Mouse (Mus musculus): Measurements from ENCODE around the gene 4930451I11Rik. TPM values are rescaled to one million over a fixed set of nuclear protein-coding genes. Genes with fewer than 3 reads are reported as not detected.

The 4930451I11Rik gene
- polyA plus RNA-seq, 1 experiment, result not detected

DNA sequence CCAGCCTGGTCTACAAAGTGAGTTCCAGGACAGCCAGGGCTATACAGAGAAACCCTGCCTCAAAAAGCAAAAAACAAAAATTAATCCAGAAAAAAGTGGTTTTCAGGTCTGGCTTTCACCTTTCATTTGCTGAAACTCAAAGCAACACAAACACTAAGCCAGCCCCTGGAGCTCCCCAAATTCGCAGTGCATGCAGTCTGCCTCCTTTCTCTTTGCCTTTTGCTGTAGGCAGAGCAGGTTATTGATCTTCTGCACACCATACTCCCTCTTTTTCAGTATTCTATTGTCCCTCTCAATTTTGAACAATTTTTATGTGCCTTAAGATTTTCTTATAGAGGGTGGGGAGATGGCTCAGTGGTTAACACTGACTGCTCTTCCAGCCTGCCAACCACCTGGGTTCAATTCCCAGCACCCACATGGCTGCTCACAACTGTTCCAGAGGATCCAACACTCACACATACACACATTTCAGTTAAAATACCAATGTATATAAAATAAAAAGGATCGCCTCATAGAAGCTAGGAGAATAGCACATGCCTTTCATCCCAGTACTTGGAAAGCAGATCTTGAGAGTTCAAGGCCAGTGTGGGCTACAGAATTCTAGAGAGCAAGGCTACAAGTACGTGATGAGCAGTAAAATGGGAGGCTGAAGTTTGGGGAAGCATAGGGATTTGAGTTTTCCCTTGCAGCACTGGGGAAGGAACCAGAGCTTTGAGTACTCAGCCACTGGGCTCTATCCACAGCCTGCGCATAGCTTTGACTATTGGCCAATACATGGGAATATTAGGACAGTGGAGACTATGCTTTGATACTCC, 37.8 kb downstream of the 4930451I11Rik start:
- peaks cover 11% of the 10 kb centered on the region; the same call in 1 of the 2 replicates for H3K4me1 ChIP-seq (ENCODE audit: control insufficient read depth, insufficient read depth, insufficient read length)
- H3K27me3 ChIP-seq (ENCODE audit: control insufficient read depth, insufficient read depth, low read length), result no peaks in the 10 kb centered on the region
- no peak for TF ChIP-seq POLR2A (IDR thresholded peaks at IDR 0.05; ENCODE audit: low read depth, low read length)
- TF ChIP-seq CTCF (IDR thresholded peaks at IDR 0.05; ENCODE audit: extremely low read depth, insufficient read depth, insufficient read length, insufficient replicate concordance), result no peak
- WGBS, result 82% methylated on average over 4 of the region's 4 CpGs
- H3K27ac ChIP-seq (ENCODE audit: insufficient read depth, low read length), result peak overlapping the region; percentile 67
- no peak overlapping the region for H3K4me3 ChIP-seq (ENCODE audit: extremely low read depth, insufficient read depth, insufficient read length)
- peaks cover 29% of the 10 kb centered on the region for H3K36me3 ChIP-seq (ENCODE audit: control insufficient read depth, insufficient read depth, low read length)
- no peak for DNase-seq (ENCODE audit: low read depth in 1 of 2, low spot score in 2 of 2)

DNA sequence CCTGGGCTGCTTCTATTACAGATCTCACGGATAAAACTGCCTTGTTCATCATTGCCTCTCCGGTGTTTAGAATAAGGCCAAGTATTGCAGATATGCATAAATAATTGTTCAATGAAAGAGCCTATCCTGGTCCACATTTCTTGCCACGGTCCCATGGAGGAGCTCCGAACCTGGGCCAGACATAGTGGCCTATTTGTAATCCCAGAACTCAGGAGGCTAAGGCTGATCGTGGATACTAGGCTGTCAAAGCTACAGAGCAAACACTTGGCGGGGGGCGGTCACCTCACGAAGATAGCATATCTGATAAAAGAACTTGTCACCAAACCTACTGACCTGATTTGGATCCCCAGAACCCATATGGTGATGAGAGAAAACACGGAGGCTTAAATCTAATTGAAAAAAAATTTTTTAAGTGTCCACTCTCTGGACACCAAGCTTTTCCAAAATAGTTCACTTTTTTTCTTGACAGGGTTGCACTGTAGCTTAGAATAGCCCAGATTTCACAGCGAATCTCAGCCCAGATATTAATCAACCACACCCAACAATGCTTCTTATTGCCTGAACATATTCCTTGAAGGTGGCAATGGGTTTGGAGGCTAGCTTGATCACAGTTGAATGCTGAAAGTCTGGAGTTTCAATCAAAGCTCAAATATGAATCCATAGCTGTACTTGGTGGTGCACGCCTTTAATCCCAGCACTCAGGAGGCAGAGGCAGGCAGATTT, 38.6 kb downstream of the 4930451I11Rik start:
- no peak for DNase-seq (ENCODE audit: low read depth in 1 of 2, low spot score in 2 of 2)
- Histone ChIP-seq H3K4me1 (ENCODE audit: control insufficient read depth, insufficient read depth, insufficient read length) (peaks cover 10% of the 10 kb centered on the region; the same call in 1 of the 2 replicates), H3K27me3 (ENCODE audit: control insufficient read depth, insufficient read depth, low read length) (no peaks in the 10 kb centered on the region), H3K27ac (ENCODE audit: insufficient read depth, low read length) (peak overlapping the region; percentile 49), H3K36me3 (ENCODE audit: control insufficient read depth, insufficient read depth, low read length) (peaks cover 36% of the 10 kb centered on the region), H3K4me3 (ENCODE audit: extremely low read depth, insufficient read depth, insufficient read length) (peak overlapping the region; percentile 15)
- TF ChIP-seq CTCF (IDR thresholded peaks at IDR 0.05; ENCODE audit: extremely low read depth, insufficient read depth, insufficient read length, insufficient replicate concordance) (no peak), POLR2A (IDR thresholded peaks at IDR 0.05; ENCODE audit: low read depth, low read length) (no peak)
- WGBS, result 38% methylated on average over 11 of the region's 11 CpGs

DNA sequence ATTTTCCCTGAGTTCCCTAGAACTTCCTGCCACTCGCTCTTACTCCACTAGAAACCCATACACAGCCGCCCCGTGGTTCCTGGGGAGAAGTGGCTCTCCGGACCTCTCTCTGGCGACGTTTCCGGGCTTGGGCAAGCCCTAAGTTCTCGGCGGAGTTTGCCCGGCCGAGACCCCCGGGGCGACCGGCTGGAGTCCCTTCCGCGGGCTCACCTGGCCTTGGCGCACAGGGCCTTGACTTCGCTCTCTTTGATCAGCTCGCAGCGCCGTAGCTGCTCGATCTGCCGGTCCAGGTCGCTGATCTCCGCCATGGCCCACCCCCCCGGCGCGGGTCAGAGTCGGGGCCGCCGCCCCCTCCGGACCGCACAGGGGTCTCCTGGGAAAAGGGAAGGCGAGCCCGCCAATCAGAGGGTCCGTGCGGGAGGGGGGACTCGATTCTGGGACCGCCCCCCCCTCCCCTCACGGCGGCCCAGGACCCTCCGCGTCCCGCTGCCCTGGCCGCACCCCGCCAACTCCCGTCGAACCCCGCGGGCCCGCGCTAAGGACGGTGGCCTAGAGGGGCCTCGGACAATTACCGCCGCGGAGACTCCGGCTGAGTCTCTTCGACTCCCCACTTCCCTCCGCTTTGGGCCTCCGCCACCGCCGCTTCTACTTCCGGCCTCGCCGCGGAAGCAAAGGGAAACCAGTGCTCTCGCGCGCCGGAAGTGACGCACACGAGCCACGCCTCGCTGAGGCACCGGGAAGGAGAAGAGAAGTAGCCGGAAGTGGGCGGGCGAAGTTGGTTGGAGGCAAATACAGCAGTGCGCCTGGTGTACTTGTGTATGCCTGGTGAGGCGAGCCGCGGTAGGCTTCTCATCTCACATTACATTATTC, 39.4 kb downstream of the 4930451I11Rik start, which contains the start of gene Ppp4c:
Gene Ppp4c (minus strand): TSS at position 646 of the 870 bp plus-strand sequence.
- peaks cover 2% of the 10 kb centered on the region; the same call in 1 of the 2 replicates for H3K4me1 ChIP-seq (ENCODE audit: control insufficient read depth, insufficient read depth, insufficient read length)
- H3K27me3 ChIP-seq (ENCODE audit: control insufficient read depth, insufficient read depth, low read length), result no peaks in the 10 kb centered on the region
- peaks cover 41% of the 10 kb centered on the region for H3K36me3 ChIP-seq (ENCODE audit: control insufficient read depth, insufficient read depth, low read length)
- H3K4me3 ChIP-seq (ENCODE audit: extremely low read depth, insufficient read depth, insufficient read length), result peak within 1 kb of the TSS; percentile 83
- DNase-seq (ENCODE audit: low read depth in 1 of 2, low spot score in 2 of 2), result peak; percentile 95 to 97
- no peak for TF ChIP-seq CTCF (IDR thresholded peaks at IDR 0.05; ENCODE audit: extremely low read depth, insufficient read depth, insufficient read length, insufficient replicate concordance)
- peak; percentile 79 for TF ChIP-seq POLR2A (IDR thresholded peaks at IDR 0.05; ENCODE audit: low read depth, low read length)
- H3K27ac ChIP-seq (ENCODE audit: insufficient read depth, low read length), result peak within 1 kb of the TSS; percentile 92
- WGBS, result under 1% methylated on average over 82 of the region's 83 CpGs

DNA sequence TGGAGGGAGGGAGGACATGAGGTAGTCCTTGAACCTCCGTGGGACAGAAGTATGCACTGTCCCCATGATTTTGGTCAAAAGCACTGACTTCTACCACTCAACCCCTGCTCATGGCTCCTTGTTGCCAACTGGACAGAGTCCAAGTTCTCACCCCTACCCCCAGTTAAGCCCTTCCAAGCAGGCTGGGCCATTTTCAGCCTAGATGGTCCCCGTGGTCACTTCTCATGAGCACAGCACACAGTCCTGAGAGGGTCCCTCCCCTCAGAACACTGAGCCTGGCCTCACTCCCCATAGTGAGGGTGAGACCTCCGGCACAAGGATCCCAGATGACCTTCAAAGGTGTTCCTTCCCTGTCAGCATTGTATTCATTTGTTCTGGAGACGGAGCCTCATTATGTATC, 42.3 kb downstream of the 4930451I11Rik start:
- WGBS, result 92% methylated on average over 4 of the region's 4 CpGs
- peaks cover 44% of the 10 kb centered on the region for H3K36me3 ChIP-seq (ENCODE audit: control insufficient read depth, insufficient read depth, low read length)
- TF ChIP-seq POLR2A (IDR thresholded peaks at IDR 0.05; ENCODE audit: low read depth, low read length), result no peak
- no peak for TF ChIP-seq CTCF (IDR thresholded peaks at IDR 0.05; ENCODE audit: extremely low read depth, insufficient read depth, insufficient read length, insufficient replicate concordance)
- no peak overlapping the region for H3K4me3 ChIP-seq (ENCODE audit: extremely low read depth, insufficient read depth, insufficient read length)
- DNase-seq (ENCODE audit: low read depth in 1 of 2, low spot score in 2 of 2), result no peak
- H3K27ac ChIP-seq (ENCODE audit: insufficient read depth, low read length), result no peak overlapping the region
- no peaks in the 10 kb centered on the region for H3K27me3 ChIP-seq (ENCODE audit: control insufficient read depth, insufficient read depth, low read length)
- peaks cover 2% of the 10 kb centered on the region; the same call in 1 of the 2 replicates for H3K4me1 ChIP-seq (ENCODE audit: control insufficient read depth, insufficient read depth, insufficient read length)

DNA sequence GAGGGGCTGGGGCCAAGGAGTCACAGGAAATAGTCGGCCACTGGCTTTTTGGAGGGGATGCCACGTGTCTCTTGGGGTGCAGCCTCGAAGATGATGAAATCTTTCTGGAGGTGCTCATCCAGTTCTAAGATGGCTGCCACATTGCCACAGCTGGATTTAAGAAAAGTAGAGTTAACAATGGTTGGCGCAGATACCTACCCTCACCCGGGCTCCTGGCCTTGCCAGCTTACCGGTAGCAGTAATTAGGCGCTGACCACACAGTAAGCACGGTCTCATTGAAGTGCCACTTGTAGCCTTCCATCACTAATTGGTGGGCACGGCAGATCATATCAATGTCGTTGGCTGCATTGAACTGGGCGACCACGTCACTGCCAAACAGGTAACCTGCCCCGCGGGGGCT, 45.3 kb downstream of the 4930451I11Rik start:
- Histone ChIP-seq H3K4me1 (ENCODE audit: control insufficient read depth, insufficient read depth, insufficient read length) (peaks cover 2% of the 10 kb centered on the region; the same call in 1 of the 2 replicates), H3K36me3 (ENCODE audit: control insufficient read depth, insufficient read depth, low read length) (peaks cover 50% of the 10 kb centered on the region), H3K27ac (ENCODE audit: insufficient read depth, low read length) (no peak overlapping the region), H3K4me3 (ENCODE audit: extremely low read depth, insufficient read depth, insufficient read length) (no peak overlapping the region), H3K27me3 (ENCODE audit: control insufficient read depth, insufficient read depth, low read length) (no peaks in the 10 kb centered on the region)
- 90% methylated on average over 14 of the region's 14 CpGs for WGBS
- DNase-seq (ENCODE audit: low read depth in 1 of 2, low spot score in 2 of 2), result no peak
- no peak for TF ChIP-seq POLR2A (IDR thresholded peaks at IDR 0.05; ENCODE audit: low read depth, low read length)
- no peak for TF ChIP-seq CTCF (IDR thresholded peaks at IDR 0.05; ENCODE audit: extremely low read depth, insufficient read depth, insufficient read length, insufficient replicate concordance)

DNA sequence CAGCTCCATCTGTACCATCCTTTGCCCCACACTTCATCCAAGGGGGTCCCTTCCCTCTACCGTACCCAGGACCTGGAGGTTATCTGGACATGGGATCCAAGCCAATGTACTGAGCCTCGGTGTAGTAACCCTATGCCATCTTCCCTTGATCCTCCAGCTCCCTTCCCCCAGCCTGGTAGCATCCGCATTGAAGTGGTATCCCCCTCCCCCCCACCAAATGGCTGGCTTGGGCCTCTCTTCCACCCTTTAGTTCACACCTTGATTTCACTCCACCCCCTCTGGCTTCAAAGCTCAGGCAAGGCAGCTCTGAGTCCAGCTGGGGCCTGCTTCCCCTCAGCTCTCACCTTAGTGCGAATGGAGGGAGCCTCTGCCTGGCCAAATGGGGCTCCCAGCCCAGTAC, 46.4 kb downstream of the 4930451I11Rik start:
- H3K27ac ChIP-seq (ENCODE audit: insufficient read depth, low read length), result no peak overlapping the region
- no peaks in the 10 kb centered on the region for H3K27me3 ChIP-seq (ENCODE audit: control insufficient read depth, insufficient read depth, low read length)
- H3K4me3 ChIP-seq (ENCODE audit: extremely low read depth, insufficient read depth, insufficient read length), result no peak overlapping the region
- DNase-seq (ENCODE audit: low read depth in 1 of 2, low spot score in 2 of 2), result no peak
- WGBS, result 87% methylated on average over 4 of the region's 4 CpGs
- TF ChIP-seq CTCF (IDR thresholded peaks at IDR 0.05; ENCODE audit: extremely low read depth, insufficient read depth, insufficient read length, insufficient replicate concordance), result no peak
- TF ChIP-seq POLR2A (IDR thresholded peaks at IDR 0.05; ENCODE audit: low read depth, low read length), result no peak
- peaks cover 50% of the 10 kb centered on the region for H3K36me3 ChIP-seq (ENCODE audit: control insufficient read depth, insufficient read depth, low read length)
- peaks cover 2% of the 10 kb centered on the region; the same call in 1 of the 2 replicates for H3K4me1 ChIP-seq (ENCODE audit: control insufficient read depth, insufficient read depth, insufficient read length)

Data from spleen, adult 2 months (tissue).